Mouse (Mus musculus): ENCODE measurements around the gene Mepe. TPM values are rescaled to one million over a fixed set of nuclear protein-coding genes. Genes with fewer than 3 reads are reported as not detected.

Gene Mepe
- total and polyA plus RNA-seq, 2 experiments from 2014 or later = 0.14 TPM; not detected in 1

GRCm38 (mm10) chr5:104335962-104336361, 10.8 kb downstream of the Mepe start:
- H3K9me3 ChIP-seq (ENCODE audit: low read length) = no peaks in the 10 kb centered on the region
- 91% methylated on average over 5 of the region's 5 CpGs for WGBS
- TF ChIP-seq CTCF (IDR thresholded peaks at IDR 0.05; ENCODE audit: low read depth) = no peak
- ATAC-seq (no peak), DNase-seq (no peak)
- no peak overlapping the region for H3K9ac ChIP-seq
- H3K4me2 ChIP-seq (ENCODE audit: low read depth) = no peak overlapping the region
- H3K27ac ChIP-seq (ENCODE audit: low read depth, low read length) = no peak overlapping the region
- H3K4me1 ChIP-seq (ENCODE audit: insufficient read depth) = no peaks in the 10 kb centered on the region
- H3K27me3 ChIP-seq (ENCODE audit: insufficient read depth, low read length) = no peaks in the 10 kb centered on the region
- no peaks in the 10 kb centered on the region for H3K36me3 ChIP-seq (ENCODE audit: insufficient read depth)
- H3K4me3 ChIP-seq (ENCODE audit: low read depth, low read length) = no peak overlapping the region

- no peak overlapping the region for H3K4me3 ChIP-seq (ENCODE audit: low read depth, low read length)
- no peaks in the 10 kb centered on the region for H3K4me1 ChIP-seq (ENCODE audit: insufficient read depth)
- DNase-seq = no peak
- H3K27me3 ChIP-seq (ENCODE audit: insufficient read depth, low read length) = no peaks in the 10 kb centered on the region
- H3K9ac ChIP-seq = no peak overlapping the region
- H3K27ac ChIP-seq (ENCODE audit: low read depth, low read length) = no peak overlapping the region
- ATAC-seq = no peak
- WGBS = 69% methylated on average over 4 of the region's 4 CpGs
- no peak for TF ChIP-seq CTCF (IDR thresholded peaks at IDR 0.05; ENCODE audit: low read depth)
- no peaks in the 10 kb centered on the region for H3K36me3 ChIP-seq (ENCODE audit: insufficient read depth)
- H3K4me2 ChIP-seq (ENCODE audit: low read depth) = no peak overlapping the region
- H3K9me3 ChIP-seq (ENCODE audit: low read length) = no peaks in the 10 kb centered on the region
These were observed 12.4 kb downstream of the Mepe start for GRCm38 (mm10) chr5:104337491-104337890.

- H3K9me3 ChIP-seq (ENCODE audit: low read length) = no peaks in the 10 kb centered on the region
- 78% methylated on average over 5 of the region's 5 CpGs for WGBS
- DNase-seq (no peak), ATAC-seq (no peak)
- no peak overlapping the region for H3K27ac ChIP-seq (ENCODE audit: low read depth, low read length)
- no peak overlapping the region for H3K4me2 ChIP-seq (ENCODE audit: low read depth)
- no peaks in the 10 kb centered on the region for H3K4me1 ChIP-seq (ENCODE audit: insufficient read depth)
- TF ChIP-seq CTCF (IDR thresholded peaks at IDR 0.05; ENCODE audit: low read depth) = no peak
- no peak overlapping the region for H3K9ac ChIP-seq
- no peaks in the 10 kb centered on the region for H3K27me3 ChIP-seq (ENCODE audit: insufficient read depth, low read length)
- H3K36me3 ChIP-seq (ENCODE audit: insufficient read depth) = no peaks in the 10 kb centered on the region
- no peak overlapping the region for H3K4me3 ChIP-seq (ENCODE audit: low read depth, low read length)
These were observed 13.9 kb downstream of the Mepe start for GRCm38 (mm10) chr5:104339009-104339408.

- Histone ChIP-seq H3K4me2 (ENCODE audit: low read depth) (peak overlapping the region; percentile 28), H3K27ac (ENCODE audit: low read depth, low read length) (no peak overlapping the region), H3K4me3 (ENCODE audit: low read depth, low read length) (no peak overlapping the region), H3K27me3 (ENCODE audit: insufficient read depth, low read length) (no peaks in the 10 kb centered on the region), H3K9me3 (ENCODE audit: low read length) (no peaks in the 10 kb centered on the region), H3K9ac (no peak overlapping the region; the same call in 1 of the 2 replicates), H3K36me3 (ENCODE audit: insufficient read depth) (no peaks in the 10 kb centered on the region), H3K4me1 (ENCODE audit: insufficient read depth) (no peaks in the 10 kb centered on the region)
- WGBS = 19% methylated on average over 14 of the region's 14 CpGs
- peak; percentile 86 for ATAC-seq
- TF ChIP-seq CTCF (IDR thresholded peaks at IDR 0.05; ENCODE audit: low read depth) = peak; percentile 88
- peak; percentile 82 for DNase-seq
These were observed 14.8 kb downstream of the Mepe start for GRCm38 (mm10) chr5:104339706-104340512.

DNA sequence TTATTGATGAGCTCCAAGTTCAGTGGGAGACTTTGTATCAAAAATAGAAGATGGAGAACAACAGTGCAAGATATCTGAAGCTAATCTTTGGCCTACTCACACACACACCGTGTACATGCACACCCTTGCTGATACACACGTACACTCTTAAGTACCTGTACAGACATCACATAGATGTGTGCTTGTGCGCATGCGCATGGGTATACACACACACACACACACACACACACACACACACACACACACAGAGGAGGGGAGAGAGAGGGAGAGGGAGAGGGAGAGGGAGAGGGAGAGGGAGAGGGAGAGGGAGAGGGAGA, 15.3 kb downstream of the Mepe start:
- H3K9ac ChIP-seq = no peak overlapping the region
- H3K9me3 ChIP-seq (ENCODE audit: low read length) = no peaks in the 10 kb centered on the region
- no peak for TF ChIP-seq CTCF (IDR thresholded peaks at IDR 0.05; ENCODE audit: low read depth)
- no peaks in the 10 kb centered on the region for H3K27me3 ChIP-seq (ENCODE audit: insufficient read depth, low read length)
- H3K4me2 ChIP-seq (ENCODE audit: low read depth) = no peak overlapping the region
- no peaks in the 10 kb centered on the region for H3K36me3 ChIP-seq (ENCODE audit: insufficient read depth)
- 95% methylated on average over 4 of the region's 4 CpGs for WGBS
- no peak for DNase-seq
- H3K4me3 ChIP-seq (ENCODE audit: low read depth, low read length) = no peak overlapping the region
- H3K4me1 ChIP-seq (ENCODE audit: insufficient read depth) = no peaks in the 10 kb centered on the region
- ATAC-seq = no peak
- H3K27ac ChIP-seq (ENCODE audit: low read depth, low read length) = no peak overlapping the region

- Histone ChIP-seq H3K27me3 (ENCODE audit: insufficient read depth, low read length) (no peaks in the 10 kb centered on the region), H3K9ac (no peak overlapping the region), H3K4me1 (ENCODE audit: insufficient read depth) (no peaks in the 10 kb centered on the region), H3K4me2 (ENCODE audit: low read depth) (no peak overlapping the region), H3K4me3 (ENCODE audit: low read depth, low read length) (no peak overlapping the region), H3K27ac (ENCODE audit: low read depth, low read length) (no peak overlapping the region), H3K36me3 (ENCODE audit: insufficient read depth) (no peaks in the 10 kb centered on the region), H3K9me3 (ENCODE audit: low read length) (no peaks in the 10 kb centered on the region)
- TF ChIP-seq CTCF (IDR thresholded peaks at IDR 0.05; ENCODE audit: low read depth) = 0 out of 2 replicates have a peak, but pooled peaks have one; percentile 20
- WGBS = 24% methylated on average over 6 of the region's 6 CpGs
- DNase-seq = no peak
- no peak for ATAC-seq
These were observed 17.8 kb downstream of the Mepe start for GRCm38 (mm10) chr5:104342881-104343280.

DNA sequence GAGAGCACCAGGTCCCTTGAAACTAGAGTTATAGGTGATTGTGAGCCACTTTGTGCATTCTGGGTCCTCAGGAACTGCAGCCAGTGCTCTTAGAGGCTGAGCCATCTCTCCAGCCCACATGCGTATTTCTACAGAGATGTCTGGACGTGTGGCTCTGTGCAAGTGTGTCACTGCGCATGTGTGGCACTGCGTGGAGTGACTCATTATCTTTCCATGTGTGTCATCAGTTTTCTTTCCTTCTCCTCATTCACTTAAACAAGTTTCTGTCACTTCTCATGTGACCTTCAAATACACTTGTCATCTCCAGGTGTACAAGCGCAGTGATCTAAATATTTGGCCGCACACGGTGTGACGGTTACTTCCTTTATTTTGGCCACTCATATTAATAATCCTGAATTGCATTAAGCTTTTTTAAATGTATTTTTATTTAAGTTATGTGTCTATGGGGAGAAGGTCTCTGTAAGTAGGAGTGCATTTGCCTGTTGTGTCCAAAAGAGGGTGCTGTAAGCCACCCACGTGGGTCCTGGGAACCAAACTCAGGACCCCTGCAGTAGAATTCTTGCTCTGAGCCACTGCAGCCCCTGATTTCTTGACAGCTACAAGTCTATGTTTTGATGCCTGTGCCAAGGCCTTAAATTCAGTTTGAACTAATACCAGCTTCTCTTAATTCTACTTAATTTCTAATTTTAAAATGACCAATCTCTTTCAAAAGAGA, 19.6 kb downstream of the Mepe start:
- no peak overlapping the region for H3K4me2 ChIP-seq (ENCODE audit: low read depth)
- no peaks in the 10 kb centered on the region for H3K36me3 ChIP-seq (ENCODE audit: insufficient read depth)
- H3K27ac ChIP-seq (ENCODE audit: low read depth, low read length) = no peak overlapping the region
- H3K27me3 ChIP-seq (ENCODE audit: insufficient read depth, low read length) = no peaks in the 10 kb centered on the region
- TF ChIP-seq CTCF (IDR thresholded peaks at IDR 0.05; ENCODE audit: low read depth) = peak; percentile 60
- H3K4me1 ChIP-seq (ENCODE audit: insufficient read depth) = no peaks in the 10 kb centered on the region
- H3K9me3 ChIP-seq (ENCODE audit: low read length) = no peaks in the 10 kb centered on the region
- ATAC-seq = no peak
- no peak for DNase-seq
- H3K9ac ChIP-seq = no peak overlapping the region
- 71% methylated on average over 9 of the region's 9 CpGs for WGBS
- H3K4me3 ChIP-seq (ENCODE audit: low read depth, low read length) = no peak overlapping the region
